Mouse (Mus musculus): ENCODE data around the gene Galr3. TPM values are rescaled to one million over a fixed set of nuclear protein-coding genes. Genes with fewer than 3 reads are reported as not detected.
A peak's percentile ranks its signal among the peaks of the same experiment; 100 is the strongest.

Galr3 gene
- polyA plus RNA-seq, 1 experiment from 2014 or later: 0.34 TPM

- no peak for ATAC-seq (replicated peaks; ENCODE audit: low FRiP score)
- Histone ChIP-seq H3K9me3 (ENCODE audit: control insufficient read depth, low read length) (no peaks in the 10 kb centered on the region), H3K4me3 (ENCODE audit: low read depth, low read length) (peak overlapping the region; percentile 38), H3K27me3 (replicated peaks; ENCODE audit: control insufficient read depth, insufficient read depth, low read length) (peaks cover 43% of the 10 kb centered on the region), H3K27ac (ENCODE audit: low read depth, low read length) (0 out of 2 replicates have a peak overlapping the region, but pooled peaks have one; percentile 2), H3K4me1 (replicated peaks; ENCODE audit: control insufficient read depth, insufficient read depth, low read length) (peaks cover 42% of the 10 kb centered on the region), H3K4me2 (peak overlapping the region; percentile 57), H3K9ac (ENCODE audit: low read depth, low read length) (peak overlapping the region; percentile 53; the same call in 1 of the 2 replicates), H3K36me3 (ENCODE audit: control insufficient read depth, insufficient read depth, low read length) (no peaks in the 10 kb centered on the region)
- DNase-seq (ENCODE audit: low spot score): peak; percentile 60
- 20% methylated on average over 24 of the region's 24 CpGs for WGBS
Measured at GRCm38 (mm10) chr15:79040501-79041416, 926 bp upstream of the Galr3 start.

GRCm38 (mm10) chr15:79042721-79043491, 1.2 kb downstream of the Galr3 start:
- Histone ChIP-seq H3K36me3 (ENCODE audit: control insufficient read depth, insufficient read depth, low read length) (no peaks in the 10 kb centered on the region), H3K9ac (ENCODE audit: low read depth, low read length) (peak overlapping the region; percentile 62), H3K9me3 (ENCODE audit: control insufficient read depth, low read length) (no peaks in the 10 kb centered on the region), H3K27me3 (replicated peaks; ENCODE audit: control insufficient read depth, insufficient read depth, low read length) (peaks cover 43% of the 10 kb centered on the region), H3K4me3 (ENCODE audit: low read depth, low read length) (peak overlapping the region; percentile 63), H3K27ac (ENCODE audit: low read depth, low read length) (no peak overlapping the region), H3K4me1 (replicated peaks; ENCODE audit: control insufficient read depth, insufficient read depth, low read length) (peaks cover 41% of the 10 kb centered on the region), H3K4me2 (peak overlapping the region; percentile 95)
- whole genome bisulfite sequencing: under 1% methylated on average over 100 of the region's 105 CpGs
- no peak for ATAC-seq (replicated peaks; ENCODE audit: low FRiP score)
- no peak for DNase-seq (ENCODE audit: low spot score)

GRCm38 (mm10) chr15:79044837-79045236, 3.2 kb downstream of the Galr3 start:
- H3K4me3 ChIP-seq (ENCODE audit: low read depth, low read length): no peak overlapping the region
- H3K9ac ChIP-seq (ENCODE audit: low read depth, low read length): no peak overlapping the region
- DNase-seq (ENCODE audit: low spot score): no peak
- H3K27me3 ChIP-seq (replicated peaks; ENCODE audit: control insufficient read depth, insufficient read depth, low read length): peaks cover 43% of the 10 kb centered on the region
- H3K36me3 ChIP-seq (ENCODE audit: control insufficient read depth, insufficient read depth, low read length): no peaks in the 10 kb centered on the region
- peak overlapping the region; percentile 21; the same call in 1 of the 2 replicates for H3K4me2 ChIP-seq
- H3K9me3 ChIP-seq (ENCODE audit: control insufficient read depth, low read length): no peaks in the 10 kb centered on the region
- peak; percentile 39; the same call in 1 of the 2 replicates for ATAC-seq (replicated peaks; ENCODE audit: low FRiP score)
- 18% methylated on average over 4 of the region's 4 CpGs for WGBS
- H3K4me1 ChIP-seq (replicated peaks; ENCODE audit: control insufficient read depth, insufficient read depth, low read length): peaks cover 22% of the 10 kb centered on the region
- H3K27ac ChIP-seq (ENCODE audit: low read depth, low read length): peak overlapping the region; percentile 65

DNA sequence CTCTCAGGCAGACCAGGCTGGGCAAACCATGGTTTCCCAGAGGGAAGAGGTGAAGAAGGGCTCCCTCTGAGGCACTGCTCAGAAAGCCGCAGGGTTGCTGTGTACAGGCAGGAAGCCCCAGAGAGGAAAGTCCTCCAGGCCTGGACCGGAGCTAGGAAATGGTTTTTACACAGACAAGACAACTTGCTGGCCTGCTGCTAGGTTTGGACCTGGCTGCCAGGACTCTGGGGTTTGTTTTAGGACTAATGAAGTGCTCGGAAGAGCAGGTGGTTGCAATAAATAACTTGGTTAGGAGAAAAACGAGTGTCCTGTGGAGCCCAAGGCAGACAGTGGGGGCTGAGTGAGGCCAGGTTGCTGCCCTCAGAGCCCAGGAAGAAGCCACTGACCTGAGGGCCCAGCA, 6.5 kb downstream of the Galr3 start:
- no peak overlapping the region for H3K4me3 ChIP-seq (ENCODE audit: low read depth, low read length)
- H3K36me3 ChIP-seq (ENCODE audit: control insufficient read depth, insufficient read depth, low read length): 0 out of 2 replicates have a peak, but pooled peaks cover 2% of the 10 kb centered on the region
- H3K4me1 ChIP-seq (replicated peaks; ENCODE audit: control insufficient read depth, insufficient read depth, low read length): peaks cover 14% of the 10 kb centered on the region
- H3K4me2 ChIP-seq: no peak overlapping the region
- DNase-seq (ENCODE audit: low spot score) (no peak), ATAC-seq (replicated peaks; ENCODE audit: low FRiP score) (no peak)
- H3K9me3 ChIP-seq (ENCODE audit: control insufficient read depth, low read length): no peaks in the 10 kb centered on the region
- no peak overlapping the region for H3K9ac ChIP-seq (ENCODE audit: low read depth, low read length)
- no peak overlapping the region for H3K27ac ChIP-seq (ENCODE audit: low read depth, low read length)
- H3K27me3 ChIP-seq (replicated peaks; ENCODE audit: control insufficient read depth, insufficient read depth, low read length): peaks cover 16% of the 10 kb centered on the region
- WGBS: 66% methylated on average over 4 of the region's 4 CpGs

DNA sequence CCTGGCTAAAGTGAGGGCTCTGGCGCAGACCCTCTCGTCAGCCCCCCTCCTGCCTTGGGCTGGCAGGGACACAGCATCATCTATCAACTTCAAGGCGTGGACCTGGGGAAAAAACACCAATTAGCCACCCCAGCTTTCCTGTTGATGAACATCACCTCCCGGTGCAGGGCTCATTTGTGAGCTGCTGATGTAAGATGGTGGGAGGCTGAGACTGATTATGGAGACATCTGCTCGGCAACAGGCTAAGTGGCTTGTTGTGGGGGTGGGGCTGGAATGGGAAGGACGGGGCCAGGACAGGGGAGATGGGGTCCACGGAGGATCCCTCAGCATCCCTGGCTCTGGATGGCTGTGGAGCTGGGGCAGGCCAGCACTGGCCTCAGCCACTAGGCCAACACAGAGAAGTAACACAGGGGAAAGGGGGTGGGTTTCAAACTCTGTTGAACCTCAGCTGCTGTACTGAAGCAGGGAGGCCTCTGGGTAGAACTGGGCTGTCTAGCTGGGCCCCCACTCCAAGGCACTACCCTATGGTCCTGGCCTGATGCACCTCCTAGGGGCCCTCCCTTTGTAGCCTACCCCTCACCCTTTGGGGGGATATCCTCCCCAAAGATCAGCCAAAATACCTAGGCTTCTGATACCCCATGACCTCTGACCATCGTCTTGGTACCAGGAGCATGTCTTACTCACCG, 8.6 kb downstream of the Galr3 start:
- Histone ChIP-seq H3K27me3 (replicated peaks; ENCODE audit: control insufficient read depth, insufficient read depth, low read length) (no peaks in the 10 kb centered on the region; the same call in 1 of the 2 replicates), H3K9ac (ENCODE audit: low read depth, low read length) (no peak overlapping the region), H3K27ac (ENCODE audit: low read depth, low read length) (no peak overlapping the region), H3K9me3 (ENCODE audit: control insufficient read depth, low read length) (no peaks in the 10 kb centered on the region), H3K4me1 (replicated peaks; ENCODE audit: control insufficient read depth, insufficient read depth, low read length) (peaks cover 11% of the 10 kb centered on the region; the same call in 1 of the 2 replicates), H3K36me3 (ENCODE audit: control insufficient read depth, insufficient read depth, low read length) (peaks cover 21% of the 10 kb centered on the region), H3K4me3 (ENCODE audit: low read depth, low read length) (no peak overlapping the region), H3K4me2 (peak overlapping the region; percentile 20)
- DNase-seq (ENCODE audit: low spot score): no peak
- 64% methylated on average over 9 of the region's 9 CpGs for WGBS
- 0 out of 2 replicates have a peak, but pooled peaks have one; percentile 8 for ATAC-seq (replicated peaks; ENCODE audit: low FRiP score)

DNA sequence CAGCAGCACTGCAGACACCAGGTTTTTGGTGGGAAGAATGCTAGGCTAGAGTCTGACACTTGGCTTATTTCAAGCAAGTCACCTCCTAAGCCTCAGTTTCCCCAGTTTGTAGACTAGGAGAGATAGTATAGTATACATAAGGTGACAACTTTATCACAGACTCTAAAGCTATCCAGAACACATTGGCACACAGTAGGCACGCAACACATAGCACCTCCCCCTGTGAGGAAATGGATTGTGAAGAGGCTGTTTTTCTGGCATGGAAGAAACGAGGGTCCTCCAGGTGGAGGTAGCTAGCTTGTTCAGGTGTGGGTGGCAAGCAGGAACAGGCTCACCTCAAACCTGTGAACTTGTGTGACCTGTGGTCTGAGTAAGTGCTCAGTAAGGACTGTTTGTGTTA, 9.3 kb downstream of the Galr3 start:
- ATAC-seq (replicated peaks; ENCODE audit: low FRiP score): no peak; the same call in 1 of the 2 replicates
- peaks cover 27% of the 10 kb centered on the region for H3K36me3 ChIP-seq (ENCODE audit: control insufficient read depth, insufficient read depth, low read length)

DNA sequence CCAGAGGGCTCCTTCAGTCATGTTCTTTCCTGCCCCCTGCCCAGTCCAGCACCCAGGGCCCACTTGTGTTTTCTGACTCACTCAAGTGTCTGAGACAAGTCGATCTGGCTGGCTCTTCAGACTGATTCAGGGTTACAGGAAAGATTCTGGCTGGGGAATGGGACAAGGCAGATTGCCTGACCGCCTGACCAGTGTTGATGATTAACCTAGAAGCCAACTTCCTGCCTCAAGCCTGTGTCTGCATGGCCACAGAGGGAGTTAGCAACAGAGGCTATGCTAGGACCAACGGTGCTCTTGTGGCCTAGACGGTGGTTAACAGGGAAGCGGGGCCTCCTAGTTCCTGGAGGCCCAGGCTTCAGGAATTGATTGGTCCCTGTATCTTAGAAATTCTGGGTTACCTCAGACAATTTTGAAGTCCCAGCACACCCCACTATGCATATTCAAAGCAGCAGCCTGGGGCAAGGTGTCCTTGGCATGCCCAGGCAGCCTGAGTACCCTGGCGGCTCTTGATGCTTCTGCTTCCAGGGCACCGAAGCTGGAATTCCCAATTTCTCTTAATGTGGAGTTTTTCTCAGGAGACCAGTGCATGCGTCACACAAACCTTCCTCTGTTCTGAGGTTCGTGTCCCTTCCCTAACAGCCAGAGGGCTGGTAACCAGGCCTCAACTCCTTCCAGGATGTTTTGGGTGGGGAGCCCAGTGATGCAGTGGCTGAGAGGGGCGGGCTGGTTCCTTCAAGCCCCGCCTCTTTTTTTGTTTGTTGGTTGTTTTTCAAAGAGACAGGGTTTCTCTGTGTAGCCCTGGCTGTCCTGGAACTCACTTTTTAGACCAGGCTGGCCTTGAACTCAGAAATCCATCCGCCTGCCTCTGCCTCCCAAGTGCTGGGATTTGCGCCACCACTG, 10.0 kb downstream of the Galr3 start:
- Histone ChIP-seq H3K4me2 (peak overlapping the region; percentile 20; the same call in 1 of the 2 replicates), H3K9me3 (ENCODE audit: control insufficient read depth, low read length) (no peaks in the 10 kb centered on the region), H3K9ac (ENCODE audit: low read depth, low read length) (0 out of 2 replicates have a peak overlapping the region, but pooled peaks have one; percentile 3), H3K36me3 (ENCODE audit: control insufficient read depth, insufficient read depth, low read length) (peaks cover 34% of the 10 kb centered on the region), H3K4me1 (replicated peaks; ENCODE audit: control insufficient read depth, insufficient read depth, low read length) (peaks cover 11% of the 10 kb centered on the region; the same call in 1 of the 2 replicates), H3K27me3 (replicated peaks; ENCODE audit: control insufficient read depth, insufficient read depth, low read length) (no peaks in the 10 kb centered on the region), H3K4me3 (ENCODE audit: low read depth, low read length) (no peak overlapping the region), H3K27ac (ENCODE audit: low read depth, low read length) (peak overlapping the region; percentile 79)
- DNase-seq (ENCODE audit: low spot score) (no peak), ATAC-seq (replicated peaks; ENCODE audit: low FRiP score) (peak; percentile 52)
- 60% methylated on average over 13 of the region's 13 CpGs for WGBS

More for the DNA sequence above, 9.3 kb downstream of the Galr3 start:
- Histone ChIP-seq H3K4me1 (replicated peaks; ENCODE audit: control insufficient read depth, insufficient read depth, low read length) (peaks cover 11% of the 10 kb centered on the region; the same call in 1 of the 2 replicates), H3K9ac (ENCODE audit: low read depth, low read length) (no peak overlapping the region), H3K27me3 (replicated peaks; ENCODE audit: control insufficient read depth, insufficient read depth, low read length) (no peaks in the 10 kb centered on the region), H3K9me3 (ENCODE audit: control insufficient read depth, low read length) (no peaks in the 10 kb centered on the region), H3K27ac (ENCODE audit: low read depth, low read length) (peak overlapping the region; percentile 79), H3K4me3 (ENCODE audit: low read depth, low read length) (no peak overlapping the region), H3K4me2 (peak overlapping the region; percentile 20)
- 77% methylated on average over 2 of the region's 2 CpGs for WGBS
- no peak for DNase-seq (ENCODE audit: low spot score)

All from liver, embryonic 11.5 days (tissue).